15 mouse cellular contexts compared by ENCODE assay signal in genomic region chr7:121041989-121042388, GRCm38 (mm10). TPM values are rescaled to one million over a fixed set of nuclear protein-coding genes. Genes with fewer than 3 reads are reported as not detected.
"Had no signal": no experiment of that assay in that cellular context is flagged by ENCODE, and none has a peak within 500 bp of the region (broad histone marks: within the 10 kb centered on the region; RNA-seq: fewer than 3 reads in every experiment).

No protein-coding gene starts in this region.

- H3K27ac ChIP-seq: layer of hippocampus, adult 2 months; limb, embryonic 12.5 days; midbrain, embryonic 13.5 days; stomach, embryonic 15.5 days had no signal

- H3K9me3 ChIP-seq: stomach, embryonic 15.5 days had no signal

- H3K27me3 ChIP-seq: limb, embryonic 12.5 days; midbrain, embryonic 13.5 days; stomach, embryonic 15.5 days had no signal

- H3K4me3 ChIP-seq: layer of hippocampus, adult 2 months; limb, embryonic 12.5 days; midbrain, embryonic 13.5 days; stomach, embryonic 15.5 days had no signal

- H3K9ac ChIP-seq: limb, embryonic 12.5 days; midbrain, embryonic 13.5 days; stomach, embryonic 15.5 days had no signal

- DNase-seq: kidney, adult 18-20 months; kidney, postnatal 10 days; kidney, postnatal 4 days; liver; right cerebral cortex, postnatal 14 days; thymus, postnatal 25 days had no signal

- H3K4me2 ChIP-seq: limb, embryonic 12.5 days; midbrain, embryonic 13.5 days; stomach, embryonic 15.5 days had no signal

- ATAC-seq: midbrain, embryonic 13.5 days had no signal

- H3K36me3 ChIP-seq: limb, embryonic 12.5 days; midbrain, embryonic 13.5 days; stomach, embryonic 15.5 days had no signal

RNA-seq across cellular contexts. Expression of gene Otoa, which starts 39.5 kb away (rescaled TPM):
- total RNA-seq: midbrain, postnatal 0 days had no signal
- polyA plus RNA-seq: kidney, embryonic 14.5 days had no signal

RNA-seq across cellular contexts. Expression of gene Mfsd13b, which starts 59.7 kb away (rescaled TPM):
- total RNA-seq: megakaryocyte progenitor cell, adult 5-6 weeks; midbrain, postnatal 0 days had no signal
- polyA plus RNA-seq: kidney, embryonic 14.5 days; liver, embryonic 16.5 days; midbrain, embryonic 13.5 days; neural tube, embryonic 14.5 days had no signal
